Mouse (Mus musculus): ENCODE data around the gene Dpep3. TPM values are rescaled to one million over a fixed set of nuclear protein-coding genes. Genes with fewer than 3 reads are reported as not detected.
"Not testable (repeated sequence)": the region's sequence is repeated elsewhere in the genome, so short reads cannot be mapped to it uniquely, and the experiment has no call there.

The Dpep3 gene
- polyA plus RNA-seq, 1 experiment, result not detected

DNA sequence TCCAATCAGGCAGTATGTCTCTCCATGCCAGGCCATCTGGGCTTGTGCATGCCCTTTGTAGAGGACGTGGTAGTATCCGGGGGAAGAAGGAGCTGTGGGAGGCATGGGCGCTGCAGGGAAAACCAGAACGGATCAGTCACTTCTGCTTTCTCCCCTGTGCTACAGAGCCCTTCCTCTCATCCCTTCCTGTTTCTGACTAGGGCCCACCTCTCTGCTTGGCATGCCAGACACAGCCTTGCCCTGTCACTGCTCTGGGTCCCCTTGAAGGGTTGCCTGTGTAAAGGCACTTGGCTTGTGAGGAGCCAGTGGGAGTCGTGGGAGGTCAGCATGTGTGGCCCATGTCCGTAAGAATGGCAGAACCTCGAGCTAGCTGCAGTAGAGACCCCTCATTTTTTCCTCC lies 17.1 kb upstream of the Dpep3 start:
- H3K4me3 ChIP-seq (ENCODE audit: insufficient read depth, low read depth, low read length), result no peak overlapping the region
- peaks cover 11% of the 10 kb centered on the region for H3K4me1 ChIP-seq (ENCODE audit: control insufficient read depth, insufficient read depth, insufficient read length, low read length)
- peak overlapping the region; percentile 63 for H3K27ac ChIP-seq (replicated peaks; ENCODE audit: low read depth, low read length)

DNA sequence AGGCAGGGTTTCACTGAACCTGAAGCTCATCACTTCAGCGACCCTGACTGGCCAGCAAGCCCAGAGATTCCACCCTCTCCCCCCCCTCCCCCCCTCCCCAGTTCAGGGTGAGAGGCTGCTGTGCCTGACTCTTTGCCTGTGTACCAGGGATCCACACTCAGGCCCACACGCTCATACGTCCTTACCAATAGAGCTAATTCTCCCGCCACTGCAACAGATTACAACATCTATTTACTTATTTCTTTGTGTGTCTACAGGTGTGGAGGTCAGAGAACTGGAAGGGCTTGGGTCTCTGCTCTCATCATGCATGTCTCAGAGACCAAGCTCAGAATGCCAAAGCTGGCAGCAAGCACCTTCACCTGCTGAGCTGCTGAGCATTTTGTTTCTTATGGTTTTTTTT lies 14.0 kb upstream of the Dpep3 start:
- H3K4me1 ChIP-seq (ENCODE audit: control insufficient read depth, insufficient read depth, insufficient read length, low read length), result peaks cover 11% of the 10 kb centered on the region
- H3K27ac ChIP-seq (replicated peaks; ENCODE audit: low read depth, low read length), result no peak overlapping the region
- no peak overlapping the region for H3K4me3 ChIP-seq (ENCODE audit: insufficient read depth, low read depth, low read length)

DNA sequence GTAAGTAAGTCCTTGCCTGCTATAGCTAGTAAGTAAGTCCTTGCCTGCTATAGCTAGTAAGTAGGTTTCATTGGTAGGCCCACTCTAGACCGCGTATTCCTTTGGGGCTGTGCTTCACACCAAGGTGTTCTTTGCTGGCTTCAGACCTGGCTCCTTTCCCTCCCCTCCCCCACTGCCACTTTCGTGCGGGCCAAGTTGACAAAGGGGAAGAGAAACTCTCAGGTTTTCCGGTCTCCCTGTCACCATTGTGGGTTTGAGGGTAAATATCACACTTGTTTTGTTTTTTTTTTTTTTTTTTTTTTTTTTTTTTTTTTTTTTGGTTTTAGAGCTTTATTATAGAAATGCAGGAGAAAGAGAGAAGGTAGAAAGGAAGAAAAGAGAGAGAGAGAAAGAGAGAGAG lies 13.3 kb upstream of the Dpep3 start:
- H3K27ac ChIP-seq (replicated peaks; ENCODE audit: low read depth, low read length), result no peak overlapping the region
- no peak overlapping the region for H3K4me3 ChIP-seq (ENCODE audit: insufficient read depth, low read depth, low read length)

DNA sequence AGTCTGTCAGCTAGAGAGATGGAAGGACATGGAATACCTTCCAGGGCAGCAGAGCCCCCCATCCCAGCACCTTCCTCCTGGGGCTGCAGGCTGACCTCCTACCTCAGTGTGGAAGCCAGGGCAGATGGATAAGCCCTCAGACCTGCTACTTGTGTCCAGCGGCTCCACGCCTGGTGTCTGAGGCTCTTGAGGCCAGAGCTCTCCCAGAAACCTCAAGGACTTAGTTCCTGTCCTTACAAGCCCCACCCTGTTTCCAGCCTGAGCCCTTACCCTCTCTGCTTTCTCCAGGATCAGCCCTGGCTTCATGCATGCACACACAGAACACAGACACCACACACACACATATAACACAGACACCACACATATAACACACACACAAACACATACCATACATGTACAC lies 12.3 kb upstream of the Dpep3 start:
- no peak overlapping the region for H3K4me3 ChIP-seq (ENCODE audit: insufficient read depth, low read depth, low read length)
- H3K27ac ChIP-seq (replicated peaks; ENCODE audit: low read depth, low read length), result no peak overlapping the region
- H3K4me1 ChIP-seq (ENCODE audit: control insufficient read depth, insufficient read depth, insufficient read length, low read length), result peaks cover 2% of the 10 kb centered on the region; the same call in 1 of the 2 replicates

More for the DNA sequence above, 13.3 kb upstream of the Dpep3 start:
- peaks cover 10% of the 10 kb centered on the region for H3K4me1 ChIP-seq (ENCODE audit: control insufficient read depth, insufficient read depth, insufficient read length, low read length)

DNA sequence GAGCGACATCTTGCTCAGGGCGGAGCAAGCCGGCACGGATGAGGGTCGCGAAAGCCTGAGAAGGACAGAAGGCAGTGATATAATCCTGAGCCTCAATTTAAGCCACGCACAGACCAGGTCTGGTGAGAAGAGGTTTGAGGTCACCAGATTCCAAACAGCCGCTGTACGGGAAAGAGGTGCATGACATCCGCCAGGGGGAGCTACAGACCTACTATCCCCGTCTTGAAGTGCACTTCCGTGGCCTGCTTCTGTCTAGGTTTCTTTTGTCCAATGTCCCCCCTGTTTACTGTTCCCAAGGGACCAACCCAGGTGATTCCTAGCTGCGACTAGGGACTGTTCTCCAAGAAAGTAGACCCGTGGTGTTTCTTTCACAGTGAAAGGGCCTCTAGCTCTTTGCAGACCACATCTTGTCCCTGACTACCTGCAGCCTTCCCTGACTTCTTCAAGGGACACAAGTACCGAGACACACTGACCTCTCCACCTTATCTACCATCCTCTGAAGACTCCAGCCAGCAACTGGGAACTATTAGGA lies 11.7 kb upstream of the Dpep3 start, which contains the start of gene Dus2:
Gene Dus2, plus strand, starts transcription at position 482 of the 532 bp plus-strand sequence.
- no peaks in the 10 kb centered on the region; the same call in 1 of the 2 replicates for H3K4me1 ChIP-seq (ENCODE audit: control insufficient read depth, insufficient read depth, insufficient read length, low read length)
- no peak within 1 kb of the TSS for H3K27ac ChIP-seq (replicated peaks; ENCODE audit: low read depth, low read length)
- H3K4me3 ChIP-seq (ENCODE audit: insufficient read depth, low read depth, low read length), result no peak within 1 kb of the TSS

DNA sequence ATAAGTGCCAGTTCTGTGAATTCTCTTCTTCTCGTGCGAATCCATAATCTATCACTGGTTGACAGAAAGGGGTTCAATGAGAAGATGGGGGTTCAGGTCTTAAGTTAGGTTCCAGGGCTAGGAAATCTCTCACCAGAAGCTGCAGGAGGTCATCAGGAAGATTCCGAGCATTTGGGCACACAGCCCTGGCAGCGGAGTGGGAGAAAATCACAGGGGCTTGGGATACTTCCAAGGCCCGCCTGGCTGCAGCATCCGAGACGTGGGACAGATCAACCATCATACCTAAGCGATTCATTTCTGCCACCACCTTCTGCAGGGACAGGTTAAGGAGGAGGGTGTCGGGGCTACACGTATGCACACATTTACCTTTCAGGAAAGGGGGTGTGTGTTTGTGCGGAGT lies 9.3 kb upstream of the Dpep3 start:
- no peaks in the 10 kb centered on the region; the same call in 1 of the 2 replicates for H3K4me1 ChIP-seq (ENCODE audit: control insufficient read depth, insufficient read depth, insufficient read length, low read length)
- no peak overlapping the region for H3K27ac ChIP-seq (replicated peaks; ENCODE audit: low read depth, low read length)
- H3K4me3 ChIP-seq (ENCODE audit: insufficient read depth, low read depth, low read length), result no peak overlapping the region

DNA sequence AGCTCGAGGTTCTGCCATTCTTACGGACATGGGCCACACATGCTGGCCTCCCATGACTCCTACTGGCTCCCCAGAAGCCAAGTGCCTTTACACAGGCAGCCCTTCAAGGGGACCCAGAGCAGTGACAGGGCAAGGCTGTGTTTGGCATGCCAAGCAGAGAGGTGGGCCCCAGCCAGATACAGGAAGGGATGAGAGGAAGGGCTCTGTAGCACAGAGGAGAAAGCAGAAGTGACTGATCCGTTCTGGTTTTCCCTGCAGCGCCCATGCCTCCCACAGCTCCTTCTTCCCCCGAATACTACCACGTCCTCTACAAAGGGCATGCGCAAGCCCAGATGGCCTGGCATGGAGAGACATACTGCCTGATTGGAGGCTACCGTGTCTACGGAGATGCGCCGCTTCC lies 4.2 kb upstream of the Dpep3 start:
- not testable (repeated sequence) for H3K4me3 ChIP-seq (ENCODE audit: insufficient read depth, low read depth, low read length); H3K27ac ChIP-seq (replicated peaks; ENCODE audit: low read depth, low read length); H3K4me1 ChIP-seq (ENCODE audit: control insufficient read depth, insufficient read depth, insufficient read length, low read length)

DNA sequence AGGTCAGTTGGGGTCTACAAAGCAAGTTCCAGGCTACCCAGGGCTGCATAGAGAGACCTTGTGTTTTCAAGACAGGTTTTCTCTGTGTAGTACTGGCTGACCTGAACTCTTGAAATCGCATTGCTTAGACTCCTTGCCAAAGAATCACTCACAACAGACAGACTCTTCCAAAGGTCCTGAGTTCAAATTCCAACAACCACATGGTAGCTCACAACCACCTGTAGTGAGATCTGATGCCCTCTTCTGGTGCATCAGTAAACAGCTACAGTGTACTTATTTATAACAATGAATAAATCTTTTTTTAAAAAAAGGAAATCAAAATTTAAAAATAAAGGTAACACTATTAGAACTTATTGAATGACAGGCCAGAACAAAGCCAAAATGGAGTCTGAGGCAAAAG lies 1.9 kb upstream of the Dpep3 start:
- no peak overlapping the region for H3K4me3 ChIP-seq (ENCODE audit: insufficient read depth, low read depth, low read length)
- no peaks in the 10 kb centered on the region for H3K4me1 ChIP-seq (ENCODE audit: control insufficient read depth, insufficient read depth, insufficient read length, low read length)
- H3K27ac ChIP-seq (replicated peaks; ENCODE audit: low read depth, low read length), result no peak overlapping the region

DNA sequence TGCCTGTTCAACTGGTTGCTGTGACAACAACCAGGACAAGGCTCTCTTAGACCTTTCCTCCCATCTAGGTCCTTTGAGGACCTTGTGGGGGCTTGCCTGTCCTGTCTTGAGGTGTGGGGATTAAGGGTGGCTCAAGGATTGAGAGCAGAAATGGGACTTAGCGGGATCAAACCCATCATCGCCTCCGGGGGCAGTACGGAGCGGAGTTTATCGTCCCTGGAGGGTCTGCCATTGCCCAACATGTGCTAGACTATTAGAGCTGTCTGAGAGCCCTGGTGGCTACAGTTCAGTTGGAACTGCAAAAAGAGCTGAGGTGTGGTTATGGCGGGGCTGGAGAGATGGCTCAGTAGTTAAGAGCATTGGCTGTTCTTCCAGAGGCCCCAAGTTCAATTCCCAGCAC lies 3.9 kb downstream of the Dpep3 start:
- H3K4me1 ChIP-seq (ENCODE audit: control insufficient read depth, insufficient read depth, insufficient read length, low read length), result no peaks in the 10 kb centered on the region
- no peak overlapping the region for H3K27ac ChIP-seq (replicated peaks; ENCODE audit: low read depth, low read length)
- H3K4me3 ChIP-seq (ENCODE audit: insufficient read depth, low read depth, low read length), result no peak overlapping the region

DNA sequence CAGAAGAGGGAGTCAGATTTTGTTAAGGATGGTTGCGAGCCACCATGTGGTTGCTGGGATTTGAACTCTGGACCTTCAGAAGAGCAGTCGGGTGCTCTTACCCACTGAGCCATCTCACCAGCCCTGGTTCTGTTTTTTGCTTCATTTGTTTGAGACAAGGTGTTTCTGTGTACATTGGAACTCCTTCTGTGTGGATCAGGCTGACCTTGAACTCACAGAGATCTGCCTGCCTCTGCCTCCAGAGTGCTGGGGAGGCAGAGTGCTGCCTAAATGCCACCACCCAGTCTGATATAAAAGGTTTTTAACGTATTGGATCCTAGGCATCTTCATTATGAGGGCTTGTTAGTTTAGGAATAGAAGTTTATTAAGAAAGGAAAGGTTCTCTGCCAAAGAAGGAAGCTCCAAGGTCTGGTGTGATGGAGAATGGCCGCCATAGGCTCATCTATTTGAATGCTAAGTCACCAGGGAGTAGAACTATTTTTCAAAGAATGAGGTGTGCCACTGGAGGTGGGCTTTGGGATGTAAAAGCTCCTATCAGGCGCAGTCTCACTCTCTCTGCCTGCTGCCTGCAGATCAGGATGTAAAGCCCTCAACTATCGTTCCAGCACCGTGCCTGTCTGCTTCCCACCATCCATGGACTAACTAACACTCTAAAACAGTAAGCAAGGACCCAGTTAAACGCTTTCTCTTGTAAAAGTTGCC lies 8.1 kb downstream of the Dpep3 start:
- Histone ChIP-seq H3K4me3 (ENCODE audit: insufficient read depth, low read depth, low read length) (no peak overlapping the region), H3K4me1 (ENCODE audit: control insufficient read depth, insufficient read depth, insufficient read length, low read length) (peaks cover 2% of the 10 kb centered on the region; the same call in 1 of the 2 replicates), H3K27ac (replicated peaks; ENCODE audit: low read depth, low read length) (no peak overlapping the region)

DNA sequence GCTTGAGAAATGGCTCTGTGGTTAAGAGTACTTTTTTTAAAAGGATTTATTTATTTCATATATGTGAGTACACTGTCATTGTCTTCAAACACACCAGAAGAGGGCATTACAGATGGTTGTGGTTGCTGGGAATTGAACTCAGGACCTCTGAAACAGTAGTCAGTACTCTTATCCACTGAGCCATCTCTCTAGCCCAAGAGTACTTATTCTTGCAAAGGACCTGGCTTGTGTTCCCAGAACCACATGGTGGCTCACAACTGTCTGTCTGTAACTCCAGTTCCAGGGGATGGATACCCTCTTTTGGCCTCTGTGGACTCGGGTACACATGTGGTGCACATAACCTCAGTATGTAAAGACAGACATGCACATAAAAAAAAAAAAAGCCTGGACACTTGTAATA lies 9.9 kb downstream of the Dpep3 start:
- Histone ChIP-seq H3K4me3 (ENCODE audit: insufficient read depth, low read depth, low read length) (no peak overlapping the region), H3K27ac (replicated peaks; ENCODE audit: low read depth, low read length) (no peak overlapping the region), H3K4me1 (ENCODE audit: control insufficient read depth, insufficient read depth, insufficient read length, low read length) (peaks cover 2% of the 10 kb centered on the region; the same call in 1 of the 2 replicates)

DNA sequence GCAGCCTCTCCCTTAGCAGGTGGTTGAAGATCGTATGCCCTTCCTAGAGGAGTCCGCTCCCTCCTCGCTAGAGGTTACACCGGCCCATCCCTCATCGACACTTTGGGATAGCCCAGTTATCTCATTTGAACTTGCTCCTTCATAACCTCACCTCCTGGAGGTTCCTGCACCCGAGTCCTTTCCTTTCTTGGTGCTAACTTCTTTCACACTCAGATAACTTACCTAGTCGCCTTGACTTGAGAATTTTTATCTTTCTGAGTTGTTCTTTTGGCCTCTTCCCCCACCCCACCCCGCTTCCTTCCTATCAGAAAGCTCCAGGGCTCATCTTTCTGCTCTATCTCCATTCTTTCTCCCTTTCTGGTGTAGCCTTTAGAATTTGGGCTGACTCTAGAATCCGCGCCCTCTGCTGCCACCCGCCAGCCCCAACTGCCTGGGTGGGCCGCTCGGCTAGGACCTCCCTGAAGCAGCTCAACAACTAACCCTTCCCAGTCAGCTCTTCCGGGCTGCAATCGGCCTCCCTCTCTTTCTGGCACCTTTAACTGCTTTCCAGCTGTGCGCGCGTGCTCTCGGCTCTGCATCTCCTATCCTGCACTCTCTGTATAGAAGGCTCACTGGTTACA lies 12.4 kb downstream of the Dpep3 start:
- no peak overlapping the region for H3K27ac ChIP-seq (replicated peaks; ENCODE audit: low read depth, low read length)
- peak overlapping the region; percentile 96 for H3K4me3 ChIP-seq (ENCODE audit: insufficient read depth, low read depth, low read length)
- peaks cover 2% of the 10 kb centered on the region; the same call in 1 of the 2 replicates for H3K4me1 ChIP-seq (ENCODE audit: control insufficient read depth, insufficient read depth, insufficient read length, low read length)

DNA sequence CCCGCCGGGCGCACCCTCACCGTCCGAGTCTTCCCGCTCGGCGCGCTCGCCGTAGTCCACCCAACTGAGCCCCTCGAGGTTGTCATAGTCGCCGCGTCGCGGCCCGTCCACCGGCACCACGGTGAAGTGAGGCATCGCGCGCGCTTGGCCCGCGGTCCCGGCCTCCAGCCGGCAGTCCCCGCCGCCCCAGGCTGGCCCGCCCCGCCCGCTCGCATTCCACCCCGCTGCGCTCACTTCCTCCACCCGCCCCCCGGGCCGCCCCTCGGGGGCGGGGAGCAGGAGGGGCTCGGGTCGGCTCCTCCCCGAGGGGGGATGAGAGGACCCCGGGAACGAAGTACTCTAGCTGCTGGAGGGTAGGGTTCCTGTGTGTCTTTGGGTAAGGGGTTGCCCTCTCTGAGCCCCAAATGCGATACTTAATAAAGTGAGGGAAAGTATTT lies 13.3 kb downstream of the Dpep3 start, which contains the start of gene Slc12a4:
Gene Slc12a4, minus strand, starts transcription at position 193 of the 437 bp plus-strand sequence.
- Histone ChIP-seq H3K4me1 (ENCODE audit: control insufficient read depth, insufficient read depth, insufficient read length, low read length) (peaks cover 5% of the 10 kb centered on the region; the same call in 1 of the 2 replicates), H3K27ac (replicated peaks; ENCODE audit: low read depth, low read length) (peak within 1 kb of the TSS; percentile 89), H3K4me3 (ENCODE audit: insufficient read depth, low read depth, low read length) (peak within 1 kb of the TSS; percentile 96)

DNA sequence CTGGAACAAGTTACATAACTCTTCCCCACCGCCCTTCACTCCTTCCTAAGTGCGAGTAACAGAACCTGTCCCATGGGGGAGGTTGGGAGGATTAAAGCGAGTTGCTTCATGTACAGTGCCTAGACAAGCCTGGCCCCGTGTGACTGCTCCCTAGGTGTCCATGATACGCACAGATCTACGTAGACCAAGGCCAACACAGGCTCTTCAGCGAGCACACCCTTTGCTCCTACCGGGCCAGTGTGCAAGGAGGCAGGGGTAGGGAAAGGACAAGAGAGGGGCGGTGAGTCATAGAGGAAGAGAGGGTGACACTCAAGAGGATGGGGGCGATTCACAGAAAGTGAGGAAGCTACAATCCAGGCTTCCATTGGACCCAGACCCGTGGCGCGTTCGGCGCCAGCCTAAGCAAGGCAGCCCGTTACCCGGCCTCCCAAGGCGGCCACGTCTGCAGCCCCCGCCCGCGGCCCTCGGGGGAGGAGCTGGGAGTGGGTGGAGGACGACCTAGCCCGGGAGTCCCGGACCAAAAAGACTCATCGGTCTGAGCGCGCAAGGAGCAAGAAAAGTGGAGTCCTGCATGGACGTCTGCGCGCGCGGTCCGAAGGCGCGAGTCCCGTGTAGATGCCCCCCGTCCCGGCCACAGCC lies 13.8 kb downstream of the Dpep3 start:
- Histone ChIP-seq H3K4me3 (ENCODE audit: insufficient read depth, low read depth, low read length) (peak overlapping the region; percentile 96), H3K27ac (replicated peaks; ENCODE audit: low read depth, low read length) (peak overlapping the region; percentile 89), H3K4me1 (ENCODE audit: control insufficient read depth, insufficient read depth, insufficient read length, low read length) (peaks cover 5% of the 10 kb centered on the region; the same call in 1 of the 2 replicates)
